Mouse (Mus musculus) embryonic fibroblast, embryonic 13.5 days (primary cell): Measurements from ENCODE around the gene Tbxas1.

ENCODE experiments used
- CTCF ChIP-seq: IDR thresholded peaks from 2 replicates; pipeline ENCODE4 v1.5.1; 2011; ENCODE audit warnings: mild to moderate bottlenecking, control low read depth, low read length, moderate library complexity, borderline replicate concordance; ENCODE audit not compliant: insufficient read depth
- POLR2A ChIP-seq: IDR thresholded peaks from 2 replicates; pipeline ENCODE4 v1.6.1; 2011; ENCODE audit warnings: low read depth, mild to moderate bottlenecking, control low read depth, low read length, moderate library complexity

- no peak for TF ChIP-seq POLR2A
- TF ChIP-seq CTCF = peak; percentile 17; the same call in 1 of the 2 replicates
Measured at GRCm38 (mm10) chr6:38925719-38926118, 50.5 kb downstream of the Tbxas1 start.
